Mouse (Mus musculus): ENCODE measurements at regions not wholly inside any gene's neighbourhood (a gene's known extent, or its start where the extent isn't known, plus 50 kb on each side); places are given as distances from the start of the nearest gene placed in this dataset.
"Not testable (repeated sequence)": the region's sequence is repeated elsewhere in the genome, so short reads cannot be mapped to it uniquely, and the experiment has no call there.

DNA sequence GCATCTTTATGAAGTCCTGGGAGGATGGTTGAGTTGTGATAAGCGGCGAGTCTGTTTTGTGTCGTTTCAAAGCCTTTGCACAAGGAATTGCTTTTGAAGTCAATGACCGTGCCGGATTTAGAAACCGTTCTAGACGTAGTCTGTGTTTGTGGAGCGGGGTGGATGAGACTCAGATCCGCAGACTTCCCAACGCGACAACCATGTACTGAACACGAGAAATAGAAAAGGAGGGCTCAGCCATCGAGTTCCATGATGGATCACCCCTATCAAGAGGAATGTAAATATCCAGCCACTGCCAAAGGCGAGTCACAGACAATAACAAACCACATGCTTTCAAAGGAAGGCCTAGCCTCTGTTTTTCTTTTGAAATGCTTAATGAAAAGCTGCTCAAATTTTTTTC lies 120.5 kb downstream of the Mterf1b start:
- Histone ChIP-seq H3K9ac (replicated peaks) (no peak overlapping the region), H3K36me3 (no peaks in the 10 kb centered on the region), H3K4me1 (no peaks in the 10 kb centered on the region), H3K4me3 (no peak overlapping the region), H3K27ac (replicated peaks) (no peak overlapping the region), H3K4me2 (replicated peaks) (no peak overlapping the region), H3K9me3 (no peaks in the 10 kb centered on the region), H3K27me3 (no peaks in the 10 kb centered on the region)
- ATAC-seq (ENCODE audit: low FRiP score, low read depth) = no peak
- 80% methylated on average over 14 of the region's 14 CpGs for WGBS

GRCm38 (mm10) chr5:4322634-4323386 lies 130.6 kb downstream of the Mterf1b start:
- no peaks in the 10 kb centered on the region for H3K4me1 ChIP-seq
- H3K9ac ChIP-seq (replicated peaks) = no peak overlapping the region
- 88% methylated on average over 8 of the region's 8 CpGs for WGBS
- H3K4me2 ChIP-seq (replicated peaks) = no peak overlapping the region
- peaks cover 9% of the 10 kb centered on the region for H3K9me3 ChIP-seq
- H3K4me3 ChIP-seq = no peak overlapping the region
- no peak overlapping the region for H3K27ac ChIP-seq (replicated peaks)
- no peaks in the 10 kb centered on the region for H3K36me3 ChIP-seq
- no peak for ATAC-seq (ENCODE audit: low FRiP score, low read depth)
- no peaks in the 10 kb centered on the region for H3K27me3 ChIP-seq

DNA sequence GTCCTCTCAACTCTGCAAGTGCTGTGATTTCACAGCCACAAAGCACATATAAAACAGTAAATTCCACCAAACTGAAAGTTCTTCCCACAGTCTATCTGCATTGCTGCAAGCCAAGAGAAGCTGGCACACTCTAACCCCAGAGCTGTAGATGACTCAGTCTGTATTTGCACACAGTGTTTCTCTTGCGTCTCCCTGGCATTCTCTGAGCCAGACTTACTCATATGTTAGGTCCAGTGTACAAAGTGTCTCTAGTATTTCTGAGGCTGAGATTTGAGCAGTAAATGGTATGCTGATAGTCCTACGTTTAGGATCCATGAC lies 131.2 kb downstream of the Mterf1b start:
- WGBS = 92% methylated on average over 2 of the region's 2 CpGs
- no peak overlapping the region for H3K4me2 ChIP-seq (replicated peaks)
- no peak for ATAC-seq (ENCODE audit: low FRiP score, low read depth)

DNA sequence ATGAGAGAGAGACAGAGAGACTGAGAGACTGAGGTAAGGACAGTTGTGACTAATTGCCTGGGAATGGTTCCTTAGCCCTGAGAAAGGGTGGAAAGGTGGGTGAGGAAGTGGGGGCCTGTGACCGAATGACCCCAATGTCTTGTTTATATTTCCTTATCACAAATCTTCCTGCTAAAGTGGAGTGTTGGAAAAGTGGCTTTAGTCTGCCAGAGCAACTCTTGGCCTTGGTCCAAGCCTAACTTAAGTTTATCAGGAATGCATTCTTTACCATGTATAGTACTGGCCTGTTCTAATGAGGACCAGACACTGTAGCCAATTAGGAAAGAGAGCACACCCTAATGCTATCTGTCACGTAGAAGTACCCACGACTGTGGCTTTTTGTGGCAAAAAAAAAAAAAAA lies 133.6 kb downstream of the Mterf1b start:
- H3K36me3 ChIP-seq = no peaks in the 10 kb centered on the region
- H3K4me3 ChIP-seq = no peak overlapping the region
- H3K4me2 ChIP-seq (replicated peaks) = no peak overlapping the region
- H3K9me3 ChIP-seq = no peaks in the 10 kb centered on the region
- WGBS = 55% methylated on average over 3 of the region's 3 CpGs
- no peak overlapping the region for H3K27ac ChIP-seq (replicated peaks)
- H3K27me3 ChIP-seq = no peaks in the 10 kb centered on the region
- H3K9ac ChIP-seq (replicated peaks) = no peak overlapping the region
- no peaks in the 10 kb centered on the region for H3K4me1 ChIP-seq
- ATAC-seq (ENCODE audit: low FRiP score, low read depth) = no peak

More for the DNA sequence above, 131.2 kb downstream of the Mterf1b start:
- peaks cover 9% of the 10 kb centered on the region for H3K9me3 ChIP-seq
- no peak overlapping the region for H3K4me3 ChIP-seq
- no peak overlapping the region for H3K9ac ChIP-seq (replicated peaks)
- no peaks in the 10 kb centered on the region for H3K36me3 ChIP-seq
- H3K4me1 ChIP-seq = no peaks in the 10 kb centered on the region
- no peaks in the 10 kb centered on the region for H3K27me3 ChIP-seq
- H3K27ac ChIP-seq (replicated peaks) = no peak overlapping the region

DNA sequence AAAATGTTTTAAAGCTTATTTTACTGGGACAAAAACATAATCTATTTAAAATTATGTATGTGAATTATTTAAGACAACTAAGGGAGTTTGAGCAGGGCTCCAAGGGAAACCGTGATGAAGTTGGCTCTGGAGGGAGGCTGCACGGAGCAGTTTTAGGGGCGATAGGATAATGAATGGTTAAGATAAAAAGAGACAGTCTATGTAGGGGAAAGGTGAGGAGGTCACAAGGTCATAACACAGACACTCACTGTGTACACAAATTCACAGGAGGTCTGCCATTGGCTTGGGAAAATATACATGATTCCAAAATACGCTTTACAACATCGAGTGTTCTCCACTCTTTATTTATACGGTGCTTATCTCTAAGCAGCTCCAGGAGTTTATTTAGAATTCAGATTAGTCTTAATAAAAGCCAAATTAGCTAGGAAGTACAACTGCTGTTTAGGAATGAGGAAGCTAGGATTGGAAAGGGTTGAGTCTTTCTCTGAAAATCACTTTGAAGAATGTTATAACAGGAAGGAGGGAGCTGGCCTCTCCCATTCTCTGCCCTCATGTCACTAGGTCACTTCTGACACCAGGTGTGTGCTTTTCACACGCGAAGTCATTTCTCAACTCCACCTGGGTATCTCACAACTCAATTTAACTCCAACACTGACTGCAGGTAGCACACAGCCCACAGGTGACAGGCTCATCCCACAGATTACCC lies 134.3 kb downstream of the Mterf1b start:
- Histone ChIP-seq H3K4me1 (no peaks in the 10 kb centered on the region), H3K36me3 (no peaks in the 10 kb centered on the region), H3K9ac (replicated peaks) (no peak overlapping the region), H3K9me3 (no peaks in the 10 kb centered on the region), H3K27me3 (no peaks in the 10 kb centered on the region), H3K4me3 (no peak overlapping the region), H3K4me2 (replicated peaks) (no peak overlapping the region), H3K27ac (replicated peaks) (no peak overlapping the region)
- no peak for ATAC-seq (ENCODE audit: low FRiP score, low read depth)
- WGBS = 43% methylated on average over 8 of the region's 8 CpGs

GRCm38 (mm10) chr5:4335683-4336082 lies 143.5 kb downstream of the Mterf1b start:
- no peak overlapping the region for H3K27ac ChIP-seq (replicated peaks)
- H3K4me1 ChIP-seq = no peaks in the 10 kb centered on the region
- H3K4me3 ChIP-seq = no peak overlapping the region
- H3K27me3 ChIP-seq = no peaks in the 10 kb centered on the region
- no peak overlapping the region for H3K9ac ChIP-seq (replicated peaks)
- H3K36me3 ChIP-seq = no peaks in the 10 kb centered on the region
- H3K4me2 ChIP-seq (replicated peaks) = no peak overlapping the region
- no peaks in the 10 kb centered on the region for H3K9me3 ChIP-seq
- WGBS = 77% methylated on average over 5 of the region's 5 CpGs
- no peak for ATAC-seq (ENCODE audit: low FRiP score, low read depth)

GRCm38 (mm10) chr5:4341956-4342355 lies 149.8 kb downstream of the Mterf1b start:
- WGBS = 29% methylated on average over 6 of the region's 6 CpGs

GRCm38 (mm10) chr5:4344458-4344857 lies 152.3 kb downstream of the Mterf1b start:
- H3K4me2 ChIP-seq (replicated peaks) = no peak overlapping the region
- H3K4me3 ChIP-seq = no peak overlapping the region
- no peak overlapping the region for H3K9ac ChIP-seq (replicated peaks)
- H3K27me3 ChIP-seq = no peaks in the 10 kb centered on the region
- ATAC-seq (ENCODE audit: low FRiP score, low read depth) = no peak
- H3K36me3 ChIP-seq = no peaks in the 10 kb centered on the region
- WGBS = 92% methylated on average over 2 of the region's 2 CpGs
- H3K9me3 ChIP-seq = no peaks in the 10 kb centered on the region
- 0 out of 2 replicates have a peak, but pooled peaks cover 7% of the 10 kb centered on the region for H3K4me1 ChIP-seq
- H3K27ac ChIP-seq (replicated peaks) = no peak overlapping the region

More at GRCm38 (mm10) chr5:4341956-4342355, 149.8 kb downstream of the Mterf1b start:
- H3K9ac ChIP-seq (replicated peaks) = no peak overlapping the region
- no peaks in the 10 kb centered on the region for H3K9me3 ChIP-seq
- H3K27me3 ChIP-seq = no peaks in the 10 kb centered on the region
- no peak overlapping the region for H3K4me2 ChIP-seq (replicated peaks)
- H3K4me3 ChIP-seq = no peak overlapping the region
- H3K36me3 ChIP-seq = no peaks in the 10 kb centered on the region
- no peak overlapping the region for H3K27ac ChIP-seq (replicated peaks)
- no peak for ATAC-seq (ENCODE audit: low FRiP score, low read depth)
- H3K4me1 ChIP-seq = 0 out of 2 replicates have a peak, but pooled peaks cover 7% of the 10 kb centered on the region

- H3K9me3 ChIP-seq = no peaks in the 10 kb centered on the region
- H3K4me1 ChIP-seq = no peaks in the 10 kb centered on the region
- no peak for ATAC-seq (ENCODE audit: low FRiP score, low read depth)
- H3K36me3 ChIP-seq = no peaks in the 10 kb centered on the region
- H3K9ac ChIP-seq (replicated peaks) = no peak overlapping the region
- WGBS = 89% methylated on average over 4 of the region's 4 CpGs
- no peak overlapping the region for H3K4me3 ChIP-seq
- no peak overlapping the region for H3K4me2 ChIP-seq (replicated peaks)
- H3K27me3 ChIP-seq = no peaks in the 10 kb centered on the region
- H3K27ac ChIP-seq (replicated peaks) = no peak overlapping the region
Measured at GRCm38 (mm10) chr5:4348334-4348733, 156.2 kb downstream of the Mterf1b start.

GRCm38 (mm10) chr5:4349943-4350342 lies 157.8 kb downstream of the Mterf1b start:
- H3K36me3 ChIP-seq = no peaks in the 10 kb centered on the region
- H3K4me1 ChIP-seq = 0 out of 2 replicates have a peak, but pooled peaks cover 4% of the 10 kb centered on the region
- no peak overlapping the region for H3K27ac ChIP-seq (replicated peaks)
- H3K9ac ChIP-seq (replicated peaks) = no peak overlapping the region
- WGBS = 73% methylated on average over 2 of the region's 2 CpGs
- H3K27me3 ChIP-seq = no peaks in the 10 kb centered on the region
- no peak for ATAC-seq (ENCODE audit: low FRiP score, low read depth)
- H3K9me3 ChIP-seq = no peaks in the 10 kb centered on the region
- no peak overlapping the region for H3K4me3 ChIP-seq
- no peak overlapping the region for H3K4me2 ChIP-seq (replicated peaks)

DNA sequence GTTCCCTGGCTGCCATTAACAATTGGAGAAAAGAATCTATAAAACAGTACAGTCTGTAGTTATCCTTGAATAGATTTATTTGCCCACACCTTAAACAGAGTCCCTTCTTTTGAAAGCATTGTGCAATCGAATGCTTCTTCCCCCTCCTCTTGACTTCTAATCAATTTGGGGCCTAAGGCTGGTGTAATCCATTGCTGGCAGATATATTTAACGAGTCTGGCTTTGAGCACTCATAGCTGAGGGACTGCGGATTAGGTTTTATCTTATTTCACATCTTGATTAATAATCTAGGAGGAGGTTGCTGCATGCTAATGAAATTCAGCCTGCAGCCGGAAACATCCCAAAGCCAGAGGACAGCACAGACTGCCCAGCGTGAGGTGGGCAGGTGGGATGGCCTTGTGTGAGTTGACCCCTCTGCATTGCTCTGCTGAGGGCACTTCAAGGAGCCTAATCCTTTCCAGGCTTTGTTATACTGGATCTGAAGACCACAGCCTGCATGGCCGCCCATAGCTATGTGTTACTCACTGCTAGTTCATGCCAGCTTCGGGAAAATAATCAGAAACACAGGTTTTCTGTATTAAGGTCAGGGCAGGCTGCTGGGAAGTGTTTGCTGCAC lies 163.6 kb downstream of the Mterf1b start:
- peak; percentile 78 for ATAC-seq (ENCODE audit: low FRiP score, low read depth)
- H3K27ac ChIP-seq (replicated peaks) = peak overlapping the region; percentile 42

DNA sequence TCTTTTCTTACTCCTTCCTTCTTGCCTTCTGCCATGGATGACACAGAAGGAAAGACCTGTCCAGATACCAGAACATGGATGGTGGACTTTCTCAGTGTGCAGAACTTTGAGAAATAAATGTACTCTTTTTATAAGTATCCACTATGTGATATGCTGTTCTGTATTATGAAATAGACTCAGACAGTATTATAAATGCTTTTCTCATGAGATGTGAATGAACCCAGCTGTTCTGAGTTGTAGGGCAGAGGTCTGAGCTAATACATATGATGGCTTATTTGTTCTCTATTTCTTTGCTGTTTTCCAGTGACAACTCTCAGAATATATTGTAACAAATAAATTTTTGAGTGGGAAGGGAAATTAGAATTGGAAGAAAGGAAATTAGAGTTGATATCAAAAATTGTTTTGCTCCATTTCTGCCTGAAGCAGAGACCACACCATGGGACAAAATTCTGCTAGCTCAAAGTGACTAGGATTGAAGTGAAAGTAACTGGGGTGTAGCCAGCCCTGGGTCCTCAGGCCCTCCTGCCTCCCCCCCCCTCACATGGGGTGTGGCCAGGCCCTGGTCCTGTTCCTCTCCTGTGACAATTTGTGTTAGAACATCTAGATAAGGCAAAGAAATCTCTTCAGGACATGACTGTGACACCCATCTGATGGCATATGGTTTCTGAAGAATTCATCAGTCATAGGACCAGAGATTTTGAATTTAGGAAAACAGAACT lies 164.5 kb downstream of the Mterf1b start:
- H3K36me3 ChIP-seq; H3K9me3 ChIP-seq; ATAC-seq (ENCODE audit: low FRiP score, low read depth); H3K27me3 ChIP-seq; H3K27ac ChIP-seq (replicated peaks); H3K4me3 ChIP-seq; H3K4me2 ChIP-seq (replicated peaks); H3K9ac ChIP-seq (replicated peaks): not testable (repeated sequence)
- peaks cover 14% of the 10 kb centered on the region for H3K4me1 ChIP-seq

More for the DNA sequence above, 163.6 kb downstream of the Mterf1b start:
- peaks cover 14% of the 10 kb centered on the region for H3K4me1 ChIP-seq
- no peaks in the 10 kb centered on the region for H3K9me3 ChIP-seq
- no peak overlapping the region for H3K4me2 ChIP-seq (replicated peaks)
- 34% methylated on average over 7 of the region's 7 CpGs for WGBS
- no peak overlapping the region for H3K9ac ChIP-seq (replicated peaks)
- no peaks in the 10 kb centered on the region for H3K36me3 ChIP-seq
- no peaks in the 10 kb centered on the region for H3K27me3 ChIP-seq
- no peak overlapping the region for H3K4me3 ChIP-seq
